Mouse (Mus musculus) small intestine, adult 2 months (tissue): ENCODE measurements around the gene Tmem222.

Source experiments
- CTCF ChIP-seq: fragments of 200-500 bp; IDR thresholded peaks from 2 replicates; pipeline ENCODE4 v1.5.1; 2012; ENCODE audit warnings: low read depth, mild to moderate bottlenecking, control low read depth, inconsistent platforms, low read length, moderate library complexity, mixed read lengths; ENCODE audit not compliant: insufficient replicate concordance, insufficient read length; ENCODE audit errors: extremely low read depth
- POLR2A ChIP-seq: fragments of 200-500 bp; IDR thresholded peaks from 2 replicates; pipeline ENCODE4 v1.6.1; 2012; ENCODE audit warnings: low read depth, mild to moderate bottlenecking, control low read depth, inconsistent platforms, low read length, moderate library complexity

DNA sequence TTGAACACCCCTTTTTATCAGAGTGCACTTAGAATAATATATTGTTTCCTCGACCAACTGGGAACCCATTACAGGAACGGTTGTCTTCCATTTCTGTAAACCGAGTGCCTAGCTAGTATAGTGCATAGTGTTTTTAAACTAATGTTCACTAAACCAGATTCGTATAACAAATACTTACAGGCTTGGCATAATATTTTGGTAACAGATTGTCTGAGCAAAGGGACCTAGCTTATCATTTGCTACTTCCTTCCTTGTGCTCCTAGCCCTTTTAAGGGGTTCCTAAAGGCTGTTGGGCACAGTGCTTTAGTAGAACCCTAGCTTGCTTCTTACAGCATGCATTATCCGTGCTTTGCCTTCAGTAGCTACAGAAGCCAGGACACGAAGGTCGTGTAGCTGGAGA, 3.9 kb upstream of the Tmem222 start:
- TF ChIP-seq CTCF (no peak), POLR2A (no peak)
